Mouse (Mus musculus) embryonic fibroblast, embryonic 13.5 days (primary cell): ENCODE measurements at regions not wholly inside any gene's neighbourhood (a gene's known extent, or its start where the extent isn't known, plus 50 kb on each side); places are given as distances from the start of the nearest gene placed in this dataset.

Experiments used
- CTCF ChIP-seq: IDR thresholded peaks from 2 replicates; pipeline ENCODE4 v1.5.1; 2011; ENCODE audit warnings: mild to moderate bottlenecking, control low read depth, low read length, moderate library complexity, borderline replicate concordance; ENCODE audit not compliant: insufficient read depth
- POLR2A ChIP-seq: IDR thresholded peaks from 2 replicates; pipeline ENCODE4 v1.6.1; 2011; ENCODE audit warnings: low read depth, mild to moderate bottlenecking, control low read depth, low read length, moderate library complexity

DNA sequence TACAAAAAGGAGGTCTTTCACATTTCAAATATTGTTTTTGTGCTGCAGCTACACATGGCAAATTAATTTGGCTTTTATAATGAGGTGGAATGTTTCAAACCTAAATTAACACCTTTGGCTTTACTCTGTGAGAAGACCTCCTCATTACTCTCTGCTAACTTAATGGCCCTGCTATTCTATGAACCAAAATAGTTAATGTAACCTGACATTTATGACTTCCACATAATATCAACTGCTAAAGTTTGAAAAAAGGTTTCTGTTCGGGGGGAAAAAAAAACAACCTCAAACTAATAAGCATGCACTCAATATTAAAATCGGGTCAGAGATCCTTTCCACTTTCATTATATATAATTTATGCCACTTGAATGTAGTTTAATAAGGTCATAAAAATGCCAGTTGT is 197.2 kb upstream of the Cep162 start:
- TF ChIP-seq POLR2A = no peak
- no peak for TF ChIP-seq CTCF
